In the genomic region with DNA sequence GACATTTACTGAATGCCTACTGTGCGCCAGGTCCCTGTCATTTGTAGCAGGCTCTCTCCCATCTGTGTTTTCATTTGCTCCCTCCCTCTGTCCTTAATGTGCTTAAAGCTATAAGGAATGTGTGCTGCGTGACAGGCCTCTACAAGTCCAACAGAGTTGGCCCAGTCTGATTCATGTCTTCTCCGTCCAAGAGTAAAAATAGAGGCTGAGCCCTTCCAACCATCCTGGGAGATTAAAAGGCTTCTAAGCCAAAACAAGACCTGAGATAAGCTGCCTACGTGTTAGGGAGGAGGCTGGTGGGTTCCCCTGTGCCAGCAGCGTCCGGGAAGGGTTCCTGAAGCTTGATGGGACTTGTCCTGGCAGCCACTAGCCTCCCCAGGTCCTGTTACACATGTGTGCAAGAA, we compare ENCODE assay signal across 7 mouse cellular contexts. TPM values are rescaled to one million over a fixed set of nuclear protein-coding genes. Genes with fewer than 3 reads are reported as not detected.
DNase-seq lines count a peak whose midpoint lies in the region; ATAC-seq and TF ChIP-seq lines count a peak whose summit lies in the region.

No protein-coding gene starts in this region.

- intact Hi-C loops in gastrocnemius, adult 2 months (cut with DNase I): loop anchor here (1.0 to 10.0 kb wide), 3 partner anchors 58 to 185 kb away; a partner anchor contains a TSS

- H3K4me3 ChIP-seq in gastrocnemius, adult 2 months: no peak overlapping the region
- H3K4me3 ChIP-seq in heart, embryonic 16.5 days (ENCODE audit: low read length): no peak overlapping the region
- no peak overlapping the region for H3K4me3 ChIP-seq in forebrain, embryonic 11.5 days (ENCODE audit: low read depth, low read length)

- no peak for TF ChIP-seq CTCF in gastrocnemius, adult 2 months (IDR thresholded peaks at IDR 0.05)

- no peaks in the 10 kb centered on the region for H3K27me3 ChIP-seq in heart, embryonic 16.5 days (ENCODE audit: control insufficient read depth, insufficient read depth, low read length)
- H3K27me3 ChIP-seq in forebrain, embryonic 11.5 days (ENCODE audit: control insufficient read depth, insufficient read depth, low read length): no peaks in the 10 kb centered on the region

- H3K4me1 ChIP-seq in heart, embryonic 16.5 days (ENCODE audit: control insufficient read depth, insufficient read depth, low read length): peaks cover 22% of the 10 kb centered on the region
- H3K4me1 ChIP-seq in forebrain, embryonic 11.5 days (replicated peaks; ENCODE audit: control insufficient read depth, insufficient read depth, low read length): no peaks in the 10 kb centered on the region

- no peak overlapping the region for H3K4me2 ChIP-seq in heart, embryonic 16.5 days (ENCODE audit: low read depth, low read length)
- no peak overlapping the region for H3K4me2 ChIP-seq in forebrain, embryonic 11.5 days (ENCODE audit: low read depth, low read length, severe bottlenecking)

- H3K9ac ChIP-seq in heart, embryonic 16.5 days (ENCODE audit: low read length): no peak overlapping the region
- H3K9ac ChIP-seq in forebrain, embryonic 11.5 days (ENCODE audit: low read length): no peak overlapping the region

- no peaks in the 10 kb centered on the region for H3K9me3 ChIP-seq in heart, embryonic 16.5 days (replicated peaks; ENCODE audit: control insufficient read depth, low read length)
- H3K9me3 ChIP-seq in forebrain, embryonic 11.5 days (ENCODE audit: control insufficient read depth, low read length): no peaks in the 10 kb centered on the region

- peak overlapping the region; percentile 85 for H3K27ac ChIP-seq in gastrocnemius, adult 2 months
- peak overlapping the region; percentile 88 for H3K27ac ChIP-seq in heart, embryonic 16.5 days (ENCODE audit: low read length)
- H3K27ac ChIP-seq in forebrain, embryonic 11.5 days (ENCODE audit: low read depth, low read length): no peak overlapping the region

- 31% methylated on average over 6 of the region's 6 CpGs for WGBS in heart, embryonic 16.5 days
- 77% methylated on average over 6 of the region's 6 CpGs for WGBS in forebrain, embryonic 11.5 days

- ATAC-seq in heart, embryonic 16.5 days (replicated peaks; ENCODE audit: extremely low read depth, insufficient read depth, low FRiP score): peak; percentile 93
- ATAC-seq in forebrain, embryonic 11.5 days (replicated peaks; ENCODE audit: low FRiP score): no peak

- peak; percentile 40 to 51 for DNase-seq in urinary bladder, postnatal 36 days (ENCODE audit: low spot score in 2 of 2)
- DNase-seq in urinary bladder, postnatal 10 days (ENCODE audit: low spot score): no peak
- peak; percentile 90 for DNase-seq in gastrocnemius, adult 2 months
- no peak for DNase-seq in kidney, adult 9 months
- DNase-seq in forebrain, embryonic 11.5 days (ENCODE audit: low spot score): no peak
- no peak for DNase-seq in frontal cortex, postnatal 25 days (ENCODE audit: low spot score in 2 of 2)

- H3K36me3 ChIP-seq in heart, embryonic 16.5 days (ENCODE audit: control insufficient read depth, insufficient read depth): no peaks in the 10 kb centered on the region
- H3K36me3 ChIP-seq in forebrain, embryonic 11.5 days (ENCODE audit: control insufficient read depth, insufficient read depth, low read length): no peaks in the 10 kb centered on the region

RNA-seq across cellular contexts. Expression of a gene that starts 58.1 kb away (rescaled TPM):
- 10 to 100 TPM; 22.7 to 41.9 TPM for total RNA-seq in gastrocnemius, adult 2 months (2021)
- polyA plus RNA-seq in heart, embryonic 16.5 days (2015; fragmentation: Nextera tagmentation; extraction: Ambion mirVana): 71.1 and 73.6 TPM in 2 replicates
- polyA plus RNA-seq in forebrain, embryonic 11.5 days (2014; fragmentation: Nextera tagmentation; extraction: Ambion mirVana): 15.6 and 16.1 TPM in 2 replicates

Comparison
In these comparisons a context has a peak if more than half of its experiments do, and no peak if none do; other contexts are left out.
1. DNase-seq: peak in urinary bladder, postnatal 36 days (2 of 2) and gastrocnemius, adult 2 months (single experiment); none in urinary bladder, postnatal 10 days (single experiment), kidney, adult 9 months (single experiment), forebrain, embryonic 11.5 days (single experiment) and frontal cortex, postnatal 25 days (0 of 2).